Mouse (Mus musculus) lung, postnatal 0 days (tissue): ENCODE data around the gene Neu1.

ENCODE experiments used
- CTCF ChIP-seq: IDR thresholded peaks from 2 replicates; pipeline ENCODE4 v1.5.1; 2016; ENCODE audit warnings: antibody characterized with exemption, mild to moderate bottlenecking
- EP300 ChIP-seq: IDR thresholded peaks from 2 replicates; pipeline ENCODE4 v1.6.1; 2016; ENCODE audit warnings: antibody characterized with exemption, mild to moderate bottlenecking, control low read depth

GRCm38 (mm10) chr17:34883332-34883731 lies 47.7 kb upstream of the Neu1 start:
- no peak for TF ChIP-seq EP300
- peak; percentile 29 for TF ChIP-seq CTCF
